Mouse (Mus musculus): ENCODE data around the gene Rrp36. TPM values are rescaled to one million over a fixed set of nuclear protein-coding genes. Genes with fewer than 3 reads are reported as not detected.

The Rrp36 gene
- 41.6 and 44.7 TPM in 2 replicates for polyA plus RNA-seq (2014; fragmentation: Nextera tagmentation; extraction: Ambion mirVana)

DNA sequence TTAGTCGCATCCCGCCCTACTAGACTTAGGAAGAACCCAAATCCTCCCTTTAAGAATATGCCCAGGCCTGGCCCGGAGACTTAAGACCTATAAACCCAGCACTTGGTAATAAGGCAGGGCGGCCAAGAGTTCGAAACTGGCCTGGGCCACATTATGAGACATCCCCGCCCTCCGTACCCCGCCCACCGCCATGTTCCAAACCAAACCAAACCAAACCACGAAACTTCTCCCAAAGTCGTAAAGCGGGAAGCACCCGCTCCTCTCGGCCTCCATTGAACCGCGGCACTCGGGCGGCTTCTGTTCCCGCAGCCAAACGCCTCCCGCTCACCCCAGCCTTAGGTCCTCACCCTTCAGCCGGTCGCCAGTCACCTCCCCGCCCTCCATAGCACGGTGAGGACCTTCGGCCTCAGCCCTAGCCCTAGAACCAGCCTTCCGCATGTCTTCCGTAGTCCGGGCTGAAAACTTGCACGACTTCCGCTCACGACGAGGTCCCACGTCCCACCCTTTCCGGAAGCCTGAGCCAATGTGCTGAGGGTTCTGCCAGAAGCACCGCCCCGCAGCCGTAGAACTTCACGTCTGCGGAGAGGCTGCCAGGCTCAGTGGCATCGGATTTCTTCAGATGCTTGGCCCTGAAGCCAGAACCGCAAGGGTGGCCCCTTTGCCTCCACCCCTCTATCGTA, at the start of gene Rrp36:
Rrp36 (minus strand) TSS at position 503 of the 680 bp plus-strand sequence.
- peak within 1 kb of the TSS; percentile 58; the same call in 1 of the 2 replicates for H3K27ac ChIP-seq
- peak within 1 kb of the TSS; percentile 69 for H3K9ac ChIP-seq
- H3K9me3 ChIP-seq (ENCODE audit: control insufficient read depth, low read length) = no peaks in the 10 kb centered on the region
- peak within 1 kb of the TSS; percentile 88 for H3K4me2 ChIP-seq (replicated peaks)
- peak within 1 kb of the TSS; percentile 80 for H3K4me3 ChIP-seq (replicated peaks; ENCODE audit: low read length)
- no peaks in the 10 kb centered on the region for H3K27me3 ChIP-seq (ENCODE audit: control insufficient read depth, insufficient read depth, low read length)
- ATAC-seq (ENCODE audit: low FRiP score) = peak; percentile 89
- peaks cover 59% of the 10 kb centered on the region for H3K36me3 ChIP-seq (replicated peaks; ENCODE audit: control insufficient read depth, insufficient read depth)
- DNase-seq (ENCODE audit: low spot score) = peak; percentile 93
- peaks cover 12% of the 10 kb centered on the region for H3K4me1 ChIP-seq (replicated peaks; ENCODE audit: control insufficient read depth, insufficient read depth, low read length)
- WGBS = under 1% methylated on average over 43 of the region's 43 CpGs

DNA sequence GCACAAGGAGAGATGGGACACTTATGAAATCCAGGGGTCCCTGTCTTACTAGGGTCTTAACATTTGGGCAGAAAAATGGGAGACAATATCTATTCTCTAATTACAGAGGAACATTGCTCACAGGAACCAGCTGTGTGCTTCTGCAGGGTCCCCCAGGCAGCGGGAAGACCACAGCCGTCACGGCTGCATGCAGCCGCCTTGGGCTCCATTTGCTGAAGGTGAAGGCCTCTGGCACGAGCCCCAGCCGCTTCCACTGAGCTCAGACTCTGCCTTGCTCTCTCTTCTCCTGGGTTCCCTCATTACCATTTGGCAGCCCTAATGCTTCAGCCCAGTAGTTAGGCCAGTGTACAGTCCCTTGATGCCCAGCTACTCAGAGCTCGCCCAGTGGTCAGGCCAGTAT, 46.9 kb upstream of the Rrp36 start:
- no peak overlapping the region for H3K4me2 ChIP-seq (replicated peaks)
- H3K9ac ChIP-seq = no peak overlapping the region
- peaks cover 50% of the 10 kb centered on the region for H3K36me3 ChIP-seq (replicated peaks; ENCODE audit: control insufficient read depth, insufficient read depth)
- H3K27ac ChIP-seq = no peak overlapping the region
- H3K4me1 ChIP-seq (replicated peaks; ENCODE audit: control insufficient read depth, insufficient read depth, low read length) = no peaks in the 10 kb centered on the region
- no peak for DNase-seq (ENCODE audit: low spot score)
- H3K4me3 ChIP-seq (replicated peaks; ENCODE audit: low read length) = no peak overlapping the region
- ATAC-seq (ENCODE audit: low FRiP score) = no peak
- no peaks in the 10 kb centered on the region for H3K9me3 ChIP-seq (ENCODE audit: control insufficient read depth, low read length)
- H3K27me3 ChIP-seq (ENCODE audit: control insufficient read depth, insufficient read depth, low read length) = no peaks in the 10 kb centered on the region
- 88% methylated on average over 7 of the region's 7 CpGs for WGBS

DNA sequence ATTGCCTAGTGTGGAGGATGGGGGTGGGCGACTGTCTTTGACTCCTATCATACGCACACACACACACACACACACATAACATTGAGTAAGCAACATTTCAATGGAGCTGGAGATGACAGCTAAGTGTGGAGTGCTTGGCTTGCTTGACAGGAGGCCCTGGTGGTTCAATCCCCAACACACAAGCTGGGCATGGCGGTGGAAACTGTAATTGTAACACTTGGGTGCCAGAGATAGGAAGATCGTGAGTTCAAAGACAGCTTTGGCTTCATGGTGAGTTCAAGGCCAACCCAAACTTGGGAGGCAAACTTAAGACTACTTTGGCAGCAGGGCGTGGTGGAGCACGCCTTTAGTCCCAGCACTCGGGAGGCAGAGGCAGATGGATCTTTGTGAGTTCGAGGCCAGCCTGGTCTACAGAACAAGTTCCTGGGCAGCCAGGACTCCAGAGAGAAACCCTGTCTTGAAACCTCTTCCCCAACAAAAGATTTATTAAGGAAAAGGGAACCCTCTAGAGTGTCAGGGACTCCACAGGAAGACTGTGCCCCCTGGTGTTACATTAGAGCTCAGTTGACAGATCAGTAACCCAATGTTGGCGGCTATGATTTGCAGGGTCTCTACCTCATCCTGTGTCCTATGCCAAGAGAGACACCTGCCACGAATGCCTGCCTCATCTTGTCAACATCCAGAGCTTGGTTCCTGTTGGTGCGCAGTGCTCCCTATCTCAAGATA, 40.8 kb upstream of the Rrp36 start:
- H3K9ac ChIP-seq = no peak overlapping the region
- H3K4me3 ChIP-seq (replicated peaks; ENCODE audit: low read length) = no peak overlapping the region
- H3K27me3 ChIP-seq (ENCODE audit: control insufficient read depth, insufficient read depth, low read length) = no peaks in the 10 kb centered on the region
- H3K9me3 ChIP-seq (ENCODE audit: control insufficient read depth, low read length) = no peaks in the 10 kb centered on the region
- H3K4me1 ChIP-seq (replicated peaks; ENCODE audit: control insufficient read depth, insufficient read depth, low read length) = peaks cover 13% of the 10 kb centered on the region
- no peak overlapping the region for H3K4me2 ChIP-seq (replicated peaks)
- DNase-seq (ENCODE audit: low spot score) (no peak), ATAC-seq (ENCODE audit: low FRiP score) (no peak)
- peaks cover 36% of the 10 kb centered on the region for H3K36me3 ChIP-seq (replicated peaks; ENCODE audit: control insufficient read depth, insufficient read depth)
- WGBS = 95% methylated on average over 11 of the region's 11 CpGs
- H3K27ac ChIP-seq = no peak overlapping the region

DNA sequence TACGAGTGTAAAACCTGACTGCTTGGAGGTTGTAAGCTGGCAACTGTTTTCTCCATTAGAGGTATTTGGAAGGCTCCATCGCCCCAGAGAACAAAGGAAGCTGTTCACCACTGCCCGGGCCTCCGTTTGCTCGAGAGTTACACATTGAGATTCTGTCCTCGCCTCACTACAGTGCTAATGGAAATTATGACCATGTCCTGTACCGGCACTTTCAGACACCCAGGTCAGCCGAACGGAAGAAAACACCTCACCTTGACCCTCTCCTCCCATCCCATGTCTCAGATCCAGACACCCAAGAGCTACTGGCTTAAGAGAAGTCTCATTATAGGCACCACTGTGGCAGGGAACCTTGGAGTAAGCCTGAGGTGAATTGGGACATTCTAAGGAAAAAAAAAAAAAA, 39.7 kb upstream of the Rrp36 start:
- H3K27me3 ChIP-seq (ENCODE audit: control insufficient read depth, insufficient read depth, low read length) = no peaks in the 10 kb centered on the region
- DNase-seq (ENCODE audit: low spot score) = no peak
- 89% methylated on average over 9 of the region's 9 CpGs for WGBS
- no peak for ATAC-seq (ENCODE audit: low FRiP score)
- H3K4me2 ChIP-seq (replicated peaks) = no peak overlapping the region
- peaks cover 36% of the 10 kb centered on the region for H3K36me3 ChIP-seq (replicated peaks; ENCODE audit: control insufficient read depth, insufficient read depth)
- no peak overlapping the region for H3K9ac ChIP-seq
- no peak overlapping the region for H3K4me3 ChIP-seq (replicated peaks; ENCODE audit: low read length)
- peaks cover 13% of the 10 kb centered on the region for H3K4me1 ChIP-seq (replicated peaks; ENCODE audit: control insufficient read depth, insufficient read depth, low read length)
- no peak overlapping the region for H3K27ac ChIP-seq
- no peaks in the 10 kb centered on the region for H3K9me3 ChIP-seq (ENCODE audit: control insufficient read depth, low read length)

DNA sequence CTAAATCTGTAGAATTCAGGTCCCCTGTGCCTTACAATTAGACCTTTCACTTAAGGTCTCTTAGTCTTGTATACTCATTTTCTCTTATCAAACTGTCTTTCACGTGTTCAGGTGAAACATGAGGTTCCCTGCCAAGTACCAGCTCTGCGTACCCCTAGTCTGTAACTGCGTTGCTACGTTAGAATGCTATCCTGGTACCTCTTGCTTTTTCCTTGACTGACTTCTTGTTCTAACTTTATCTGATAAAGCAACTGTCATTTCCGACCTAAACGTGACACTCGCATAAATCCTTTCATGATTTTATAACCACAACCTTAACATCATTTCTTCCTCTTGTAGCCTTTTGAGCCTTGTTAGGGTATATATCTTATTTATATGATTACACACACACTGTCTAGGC, 38.3 kb upstream of the Rrp36 start:
- DNase-seq (ENCODE audit: low spot score) (no peak), ATAC-seq (ENCODE audit: low FRiP score) (no peak)
- H3K4me1 ChIP-seq (replicated peaks; ENCODE audit: control insufficient read depth, insufficient read depth, low read length) = peaks cover 13% of the 10 kb centered on the region
- H3K9me3 ChIP-seq (ENCODE audit: control insufficient read depth, low read length) = no peaks in the 10 kb centered on the region
- H3K4me2 ChIP-seq (replicated peaks) = peak overlapping the region; percentile 99
- no peaks in the 10 kb centered on the region for H3K27me3 ChIP-seq (ENCODE audit: control insufficient read depth, insufficient read depth, low read length)
- H3K4me3 ChIP-seq (replicated peaks; ENCODE audit: low read length) = peak overlapping the region; percentile 97
- H3K36me3 ChIP-seq (replicated peaks; ENCODE audit: control insufficient read depth, insufficient read depth) = peaks cover 36% of the 10 kb centered on the region
- H3K27ac ChIP-seq = no peak overlapping the region
- WGBS = 81% methylated on average over 7 of the region's 7 CpGs
- H3K9ac ChIP-seq = peak overlapping the region; percentile 88

DNA sequence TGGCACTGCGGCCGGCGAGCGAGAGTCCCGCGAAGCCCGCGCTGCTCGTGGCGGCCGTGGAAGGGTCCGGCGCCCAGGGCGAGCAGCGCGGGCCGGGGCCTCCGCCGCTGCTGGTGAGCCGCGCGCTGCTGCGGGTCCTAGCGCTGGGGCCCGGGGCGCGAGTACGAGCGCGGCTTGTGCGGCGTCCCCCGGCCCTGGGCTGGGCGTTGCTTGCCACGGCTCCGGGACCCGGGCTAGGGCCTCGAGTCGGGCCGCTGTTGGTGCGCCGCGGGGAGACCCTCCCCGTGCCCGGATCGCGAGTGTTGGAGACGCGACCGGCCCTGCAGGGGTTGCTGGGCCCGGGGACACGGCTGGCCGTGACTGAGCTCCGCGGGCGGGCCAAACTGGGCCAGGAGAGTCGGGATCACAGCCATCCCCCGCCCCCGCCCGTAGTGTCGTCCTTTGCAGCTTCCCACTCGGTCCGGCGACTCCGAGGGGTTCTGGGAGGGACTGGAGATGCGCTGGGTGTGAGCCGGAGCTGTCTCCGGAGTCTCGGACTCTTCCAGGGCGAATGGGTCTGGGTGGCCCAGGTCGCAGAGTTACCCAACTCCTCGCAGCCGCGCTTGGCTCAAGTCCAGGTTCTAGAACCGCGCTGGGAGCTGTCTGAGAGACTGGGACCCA, 37.6 kb upstream of the Rrp36 start:
- Histone ChIP-seq H3K27me3 (ENCODE audit: control insufficient read depth, insufficient read depth, low read length) (no peaks in the 10 kb centered on the region), H3K4me1 (replicated peaks; ENCODE audit: control insufficient read depth, insufficient read depth, low read length) (peaks cover 13% of the 10 kb centered on the region), H3K36me3 (replicated peaks; ENCODE audit: control insufficient read depth, insufficient read depth) (peaks cover 30% of the 10 kb centered on the region), H3K9ac (peak overlapping the region; percentile 88), H3K27ac (peak overlapping the region; percentile 83; the same call in 1 of the 2 replicates), H3K4me3 (replicated peaks; ENCODE audit: low read length) (peak overlapping the region; percentile 97), H3K4me2 (replicated peaks) (peak overlapping the region; percentile 99), H3K9me3 (ENCODE audit: control insufficient read depth, low read length) (no peaks in the 10 kb centered on the region)
- no peak for DNase-seq (ENCODE audit: low spot score)
- peak; percentile 46 for ATAC-seq (ENCODE audit: low FRiP score)
- 2% methylated on average over 71 of the region's 76 CpGs for WGBS

DNA sequence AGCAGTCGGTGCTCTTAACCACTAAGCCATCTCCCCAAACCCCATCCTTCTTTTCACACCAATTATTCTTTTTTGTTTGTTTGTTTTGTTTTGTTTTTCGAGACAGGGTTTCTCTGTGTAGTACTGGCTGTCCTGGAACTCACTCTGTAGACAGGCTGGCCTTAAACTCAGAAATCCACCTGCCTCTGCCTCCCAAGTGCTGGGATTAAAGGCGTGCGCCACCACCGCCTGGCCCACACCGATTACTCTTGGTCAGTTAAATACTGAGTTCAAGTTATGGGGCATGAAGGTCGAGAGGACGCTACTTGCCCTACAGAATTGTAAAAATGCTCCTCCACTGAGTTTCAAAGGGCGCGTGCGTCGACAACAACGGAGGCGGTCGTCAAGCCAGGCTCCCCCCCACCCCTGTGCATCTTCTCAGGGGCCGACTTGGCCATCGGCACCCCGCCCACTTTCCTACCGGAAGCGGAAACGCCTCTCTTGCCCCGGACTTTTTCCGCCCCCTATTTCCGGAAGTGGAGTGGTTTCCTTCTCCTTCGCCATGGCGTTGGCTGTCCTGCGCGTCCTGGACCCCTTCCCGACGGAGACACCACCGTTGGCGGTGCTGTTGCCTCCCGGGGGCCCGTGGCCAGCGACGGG, 36.9 kb upstream of the Rrp36 start, which contains the start of gene Pex6:
Pex6 (plus strand) TSS at position 505 of the 639 bp plus-strand sequence.
- peak; percentile 93 for ATAC-seq (ENCODE audit: low FRiP score)
- Histone ChIP-seq H3K36me3 (replicated peaks; ENCODE audit: control insufficient read depth, insufficient read depth) (peaks cover 23% of the 10 kb centered on the region), H3K4me2 (replicated peaks) (peak within 1 kb of the TSS; percentile 99), H3K9ac (peak within 1 kb of the TSS; percentile 88), H3K9me3 (ENCODE audit: control insufficient read depth, low read length) (no peaks in the 10 kb centered on the region), H3K27ac (peak within 1 kb of the TSS; percentile 83), H3K4me3 (replicated peaks; ENCODE audit: low read length) (peak within 1 kb of the TSS; percentile 97), H3K4me1 (replicated peaks; ENCODE audit: control insufficient read depth, insufficient read depth, low read length) (peaks cover 13% of the 10 kb centered on the region), H3K27me3 (ENCODE audit: control insufficient read depth, insufficient read depth, low read length) (no peaks in the 10 kb centered on the region)
- peak; percentile 94 for DNase-seq (ENCODE audit: low spot score)
- WGBS = 9% methylated on average over 36 of the region's 36 CpGs

DNA sequence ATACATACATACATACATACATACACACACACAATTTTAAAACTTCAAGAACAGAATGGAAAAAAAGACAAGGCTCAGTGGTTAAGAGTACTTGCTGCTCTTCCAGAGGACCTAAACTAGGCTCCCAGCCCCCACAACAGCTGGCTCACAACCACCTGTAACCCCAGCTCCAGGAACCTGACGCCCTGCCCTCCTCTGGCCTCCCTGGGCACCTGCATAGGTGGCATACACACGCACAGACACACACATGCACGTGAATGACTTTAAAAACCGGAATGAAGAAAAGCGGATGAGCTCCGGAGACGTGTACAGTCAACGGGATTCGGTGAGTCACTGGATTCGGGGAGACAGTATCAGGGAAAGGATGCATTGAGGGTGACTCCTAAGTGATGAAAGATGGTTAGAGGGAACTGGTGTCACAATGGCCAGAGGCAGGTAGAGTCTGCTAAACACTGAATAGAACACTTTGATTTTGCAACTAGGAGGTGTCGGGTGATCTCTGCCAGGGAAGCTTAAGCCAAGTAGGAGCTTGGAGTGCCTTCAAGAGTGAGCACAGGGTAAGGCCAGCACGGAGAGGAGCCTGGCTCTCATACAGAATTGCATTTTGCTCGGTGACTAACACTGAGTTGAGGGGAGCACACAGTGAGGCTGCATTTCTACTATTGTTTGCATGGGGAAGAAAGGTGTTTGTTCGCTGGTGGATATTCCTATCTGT, 32.4 kb upstream of the Rrp36 start:
- Histone ChIP-seq H3K27ac (no peak overlapping the region), H3K4me1 (replicated peaks; ENCODE audit: control insufficient read depth, insufficient read depth, low read length) (peaks cover 34% of the 10 kb centered on the region), H3K27me3 (ENCODE audit: control insufficient read depth, insufficient read depth, low read length) (no peaks in the 10 kb centered on the region), H3K9ac (no peak overlapping the region), H3K4me2 (replicated peaks) (peak overlapping the region; percentile 88; the same call in 1 of the 2 replicates), H3K9me3 (ENCODE audit: control insufficient read depth, low read length) (no peaks in the 10 kb centered on the region), H3K36me3 (replicated peaks; ENCODE audit: control insufficient read depth, insufficient read depth) (no peaks in the 10 kb centered on the region), H3K4me3 (replicated peaks; ENCODE audit: low read length) (0 out of 2 replicates have a peak overlapping the region, but pooled peaks have one; percentile 88)
- ATAC-seq (ENCODE audit: low FRiP score) = no peak
- 94% methylated on average over 14 of the region's 14 CpGs for WGBS
- DNase-seq (ENCODE audit: low spot score) = no peak

All from hindbrain, embryonic 14.5 days (tissue).